In genomic region chr13:63431030-63431856, GRCm38 (mm10) we compare ENCODE assay signal across 8 mouse cellular contexts.
DNase-seq lines count a peak whose midpoint lies in the region; ATAC-seq lines count a peak whose summit lies in the region.

No protein-coding gene starts in this region.

- peak overlapping the region; percentile 74 for H3K4me2 ChIP-seq in hindbrain, embryonic 14.5 days (replicated peaks)

- no peaks in the 10 kb centered on the region for H3K36me3 ChIP-seq in hindbrain, embryonic 14.5 days (replicated peaks; ENCODE audit: control insufficient read depth, insufficient read depth)

- H3K27ac ChIP-seq in hindbrain, embryonic 14.5 days, result peak overlapping the region; percentile 93

- WGBS in hindbrain, embryonic 14.5 days, result under 1% methylated on average over 80 of the region's 82 CpGs

- no peaks in the 10 kb centered on the region for H3K9me3 ChIP-seq in hindbrain, embryonic 14.5 days (ENCODE audit: control insufficient read depth, low read length)

- peak overlapping the region; percentile 55 for H3K9ac ChIP-seq in hindbrain, embryonic 14.5 days

- ATAC-seq in hindbrain, embryonic 14.5 days (ENCODE audit: low FRiP score), result peak; percentile 95

- DNase-seq in R1 (ENCODE audit: low read depth, low spot score), result peak; percentile 99
- peak; percentile 92 to 95 for DNase-seq in cerebellum, postnatal 25 days
- peak; percentile 80 to 83 for DNase-seq in frontal cortex, postnatal 25 days (ENCODE audit: low spot score in 2 of 2)
- peak; percentile 91 for DNase-seq in hindbrain, embryonic 14.5 days (ENCODE audit: low spot score)
- peak; percentile 86 to 90 for DNase-seq in layer of hippocampus, postnatal 36 days
- peak; percentile 96 for DNase-seq in lung, postnatal 36 days
- DNase-seq in retina, postnatal 1 day, result peak; percentile 97
- peak; percentile 90 for DNase-seq in urinary bladder, adult 18-20 months (ENCODE audit: low spot score in 2 of 2)

- no peaks in the 10 kb centered on the region for H3K27me3 ChIP-seq in hindbrain, embryonic 14.5 days (ENCODE audit: control insufficient read depth, insufficient read depth, low read length)

- no peaks in the 10 kb centered on the region for H3K4me1 ChIP-seq in hindbrain, embryonic 14.5 days (replicated peaks; ENCODE audit: control insufficient read depth, insufficient read depth, low read length)

- H3K4me3 ChIP-seq in hindbrain, embryonic 14.5 days (replicated peaks; ENCODE audit: low read length), result peak overlapping the region; percentile 58

Comparison
In these comparisons a context has a peak if more than half of its experiments do, and no peak if none do; other contexts are left out.
1. Peak in every context shown above with its lines: DNase-seq, ATAC-seq, H3K4me3 ChIP-seq and H3K27ac ChIP-seq.